Mouse (Mus musculus) cerebellum, adult 2 months (tissue): ENCODE data around the gene Hyal2. TPM values are rescaled to one million over a fixed set of nuclear protein-coding genes. Genes with fewer than 3 reads are reported as not detected.

Experiments used
- DNase-seq, 2 experiments: peaks; one replicate each; pipeline ENCODE4 v3.0.0; 2021
- H3K27ac ChIP-seq: fragments of 200-500 bp; 2 replicates; pipeline ENCODE4 v1.5.1; 2012; ENCODE audit warnings: low read length, control low read depth, inconsistent platforms; ENCODE audit not compliant: insufficient read depth
- H3K27me3 ChIP-seq: fragments of 200-500 bp; 2 replicates; pipeline ENCODE4 v1.6.1; 2012; ENCODE audit warnings: inconsistent platforms, mild to moderate bottlenecking, low read length, moderate library complexity; ENCODE audit not compliant: control insufficient read depth, insufficient read depth
- H3K4me1 ChIP-seq: fragments of 200-500 bp; 2 replicates; pipeline ENCODE4 v1.6.1; 2011; ENCODE audit warnings: low read length; ENCODE audit not compliant: control insufficient read depth, insufficient read depth
- H3K4me3 ChIP-seq: fragments of 200-500 bp; replicated peaks from 2 replicates; pipeline ENCODE3; 2011; ENCODE audit warnings: mild to moderate bottlenecking, low read depth, low read length, control low read depth; ENCODE audit not compliant: insufficient read depth
- CTCF ChIP-seq: fragments of 200-500 bp; IDR thresholded peaks from 2 replicates; pipeline ENCODE4 v1.5.1; 2011; ENCODE audit warnings: low read depth, mild to moderate bottlenecking, control low read depth, low read length, moderate library complexity, borderline replicate concordance; ENCODE audit not compliant: insufficient read depth
- POLR2A ChIP-seq: fragments of 200-500 bp; IDR thresholded peaks from 2 replicates; pipeline ENCODE4 v1.6.1; 2011; ENCODE audit warnings: low read length, control low read depth, borderline replicate concordance; ENCODE audit not compliant: insufficient read depth
- WGBS: fragments of 180-500 bp; shearing (Covaris S2); methylation state at CpG from one replicate; pipeline ENCODE4 v1.1.7; 2018; 5-methylcytosine and 5-hydroxymethylcytosine counted together
- polyA plus RNA-seq: library from polyadenylated mRNA; depleted of rRNA; stranded (reverse); fragments of >200 nt; gene quantifications from 2 replicates; pipeline ENCODE4 v1.2.3, GENCODE M21; 2012

The Hyal2 gene
- polyA plus RNA-seq, 1 experiment: 11.9 TPM

GRCm38 (mm10) chr9:107607653-107608245 lies 40.0 kb downstream of the Hyal2 start:
- WGBS: 74% methylated on average over 9 of the region's 9 CpGs
- TF ChIP-seq CTCF: no peak
- TF ChIP-seq POLR2A: no peak

GRCm38 (mm10) chr9:107608741-107609432 lies 41.1 kb downstream of the Hyal2 start, which contains the start of gene Sema3b:
TSS of gene Sema3b (minus strand) at chr9:107609229.
- H3K27ac ChIP-seq: no peak within 1 kb of the TSS
- DNase-seq: no peak
- no peak within 1 kb of the TSS for H3K4me3 ChIP-seq
- 53% methylated on average over 12 of the region's 12 CpGs for WGBS
- peaks cover 9% of the 10 kb centered on the region for H3K4me1 ChIP-seq
- TF ChIP-seq POLR2A (no peak), CTCF (no peak)
- no peaks in the 10 kb centered on the region for H3K27me3 ChIP-seq

More at GRCm38 (mm10) chr9:107607653-107608245, 40.0 kb downstream of the Hyal2 start:
- H3K4me3 ChIP-seq: no peak overlapping the region
- H3K27ac ChIP-seq: no peak overlapping the region
- no peaks in the 10 kb centered on the region for H3K27me3 ChIP-seq
- no peak for DNase-seq
- peaks cover 9% of the 10 kb centered on the region for H3K4me1 ChIP-seq

- Histone ChIP-seq H3K4me1 (peaks cover 9% of the 10 kb centered on the region), H3K27ac (no peak overlapping the region), H3K27me3 (no peaks in the 10 kb centered on the region), H3K4me3 (no peak overlapping the region)
- 75% methylated on average over 4 of the region's 4 CpGs for WGBS
- no peak for TF ChIP-seq CTCF
- no peak for DNase-seq
These were observed 41.7 kb downstream of the Hyal2 start for GRCm38 (mm10) chr9:107609433-107609830.

DNA sequence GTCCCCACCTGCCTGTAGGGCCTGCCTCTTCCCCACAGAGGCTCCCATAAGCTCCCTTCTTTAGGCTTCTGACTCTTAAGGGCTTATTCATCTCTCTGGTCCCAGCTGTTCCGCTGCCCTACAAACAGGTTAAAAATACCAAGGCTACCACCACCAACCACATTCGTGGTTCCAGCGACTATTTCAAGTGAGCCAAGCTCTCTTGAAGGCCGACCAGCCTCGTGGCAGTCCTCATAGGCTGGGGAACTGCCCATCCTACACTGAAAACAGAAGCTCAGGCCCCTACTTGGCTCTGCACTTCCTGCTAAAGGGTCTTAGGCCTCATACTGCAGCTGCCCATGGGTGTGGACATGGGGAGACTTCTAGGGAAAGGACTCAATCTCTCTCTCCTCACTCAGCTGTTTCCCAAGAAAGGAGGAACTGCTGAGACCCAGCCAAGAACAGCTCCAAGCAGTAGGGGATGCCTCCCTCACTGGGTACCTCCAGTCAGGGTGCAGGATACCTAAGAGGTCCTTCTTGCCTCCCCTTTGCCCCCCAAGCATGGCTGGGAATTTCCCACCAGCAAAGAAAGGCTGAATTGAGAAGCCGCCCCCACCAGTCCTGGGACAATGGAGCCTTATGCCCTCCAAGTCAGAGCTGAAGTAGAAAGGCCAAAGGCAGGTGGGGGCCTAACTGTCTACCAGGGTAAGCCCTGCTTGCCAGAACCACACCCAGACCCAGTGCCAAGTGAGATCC lies 43.9 kb downstream of the Hyal2 start:
- Histone ChIP-seq H3K4me1 (peaks cover 9% of the 10 kb centered on the region), H3K27me3 (no peaks in the 10 kb centered on the region), H3K4me3 (peak overlapping the region; percentile 53), H3K27ac (peak overlapping the region; percentile 98)
- TF ChIP-seq CTCF: no peak
- no peak for TF ChIP-seq POLR2A
- WGBS: 71% methylated on average over 6 of the region's 6 CpGs
- no peak for DNase-seq

- peak overlapping the region; percentile 53 for H3K4me3 ChIP-seq
- WGBS: under 1% methylated on average over 48 of the region's 48 CpGs
- peak; percentile 90 for TF ChIP-seq POLR2A
- peak; percentile 80 for TF ChIP-seq CTCF
- DNase-seq: peak; percentile 98 to 99
- H3K27ac ChIP-seq: peak overlapping the region; percentile 98
- H3K4me1 ChIP-seq: peaks cover 9% of the 10 kb centered on the region
- H3K27me3 ChIP-seq: no peaks in the 10 kb centered on the region
These were observed 44.6 kb downstream of the Hyal2 start for GRCm38 (mm10) chr9:107612191-107612944.

DNA sequence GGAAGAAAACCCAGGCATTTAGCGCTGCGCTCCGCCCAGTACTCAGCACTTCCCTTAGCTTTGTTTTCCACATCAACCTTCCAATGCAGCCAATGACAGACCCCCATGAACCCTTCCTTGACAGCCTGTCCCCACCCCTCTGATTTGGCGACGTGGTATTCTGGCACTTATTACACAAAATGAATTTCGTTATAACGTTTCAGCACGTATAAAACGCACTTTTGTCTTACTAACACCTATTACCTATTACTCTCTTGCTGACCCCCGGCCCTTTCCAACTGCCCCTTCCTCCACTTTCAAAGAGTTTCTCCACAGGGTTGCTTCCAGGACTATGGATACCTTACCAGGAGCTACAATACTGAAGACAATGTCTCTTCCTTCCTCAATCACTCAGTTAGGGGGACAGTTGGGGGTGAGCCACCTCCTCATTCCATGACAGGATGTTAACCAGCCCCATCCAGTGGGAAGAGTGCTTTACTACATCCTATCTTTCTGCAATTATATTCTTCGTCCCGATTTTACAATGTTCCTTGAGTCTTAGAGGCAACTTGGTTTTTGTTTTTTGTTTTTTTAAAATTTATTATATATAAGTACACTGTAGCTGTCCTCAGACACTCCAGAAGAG lies 45.3 kb downstream of the Hyal2 start:
- Histone ChIP-seq H3K4me3 (peak overlapping the region; percentile 52), H3K4me1 (peaks cover 9% of the 10 kb centered on the region), H3K27me3 (no peaks in the 10 kb centered on the region), H3K27ac (peak overlapping the region; percentile 70; the same call in 1 of the 2 replicates)
- 8% methylated on average over 12 of the region's 12 CpGs for WGBS
- DNase-seq: no peak
- TF ChIP-seq POLR2A (no peak), CTCF (no peak)

DNA sequence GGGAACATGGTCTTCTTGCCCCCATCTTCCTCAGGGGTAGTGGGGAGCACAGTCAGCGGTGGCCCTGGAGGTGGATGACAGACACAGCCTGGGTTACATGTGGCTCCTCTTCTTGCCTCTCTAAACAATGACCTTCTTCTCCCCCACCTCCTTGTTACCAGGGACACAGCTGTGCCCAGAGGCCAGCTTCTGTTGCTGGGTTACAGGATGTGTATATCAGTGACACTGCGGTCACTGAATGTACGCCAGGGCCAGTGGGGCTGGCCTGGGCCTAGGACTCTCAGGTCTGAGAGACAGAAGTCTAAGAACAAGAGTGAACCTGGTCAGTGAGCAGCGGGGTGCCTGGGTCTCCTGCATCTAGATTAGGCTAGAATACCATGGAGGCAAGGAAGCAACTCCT lies 47.3 kb downstream of the Hyal2 start:
- Histone ChIP-seq H3K27ac (no peak overlapping the region), H3K27me3 (no peaks in the 10 kb centered on the region), H3K4me3 (no peak overlapping the region), H3K4me1 (peaks cover 28% of the 10 kb centered on the region)
- TF ChIP-seq POLR2A (no peak), CTCF (no peak)
- DNase-seq: no peak
- 54% methylated on average over 4 of the region's 4 CpGs for WGBS
